Comparison of ENCODE assay signal across 10 mouse cellular contexts in genomic region chr3:53258657-53259158, GRCm38 (mm10).
A peak's percentile ranks its signal among the peaks of the same experiment; 100 is the strongest.
DNase-seq lines count a peak whose midpoint lies in the region; ATAC-seq and TF ChIP-seq lines count a peak whose summit lies in the region.
"Had no signal": no experiment of that assay in that cellular context is flagged by ENCODE, and none has a peak within 500 bp of the region (broad histone marks: within the 10 kb centered on the region; RNA-seq: fewer than 3 reads in every experiment).

No protein-coding gene starts in this region.

- ATAC-seq in heart, postnatal 0 days (ENCODE audit: insufficient read depth, low read depth): 0 out of 2 replicates have a peak, but pooled peaks have one; percentile 8
- ATAC-seq in limb, embryonic 13.5 days (ENCODE audit: low FRiP score, low read depth): peak; percentile 48
- ATAC-seq in erythroblast, adult 5-6 weeks (replicated peaks; ENCODE audit: low FRiP score, poor library complexity, severe bottlenecking): no peak
- ATAC-seq: midbrain, embryonic 16.5 days had no signal

- 41% methylated on average over 7 of the region's 7 CpGs for WGBS in heart, postnatal 0 days
- WGBS in limb, embryonic 13.5 days: 28% methylated on average over 7 of the region's 7 CpGs

- no peaks in the 10 kb centered on the region for H3K27me3 ChIP-seq in heart, postnatal 0 days (ENCODE audit: control insufficient read depth, insufficient read depth, low read length)
- H3K27me3 ChIP-seq in limb, embryonic 13.5 days: peaks cover 3% of the 10 kb centered on the region; the same call in 1 of the 2 replicates

- H3K9me3 ChIP-seq in heart, postnatal 0 days (replicated peaks; ENCODE audit: control insufficient read depth, low read length): no peaks in the 10 kb centered on the region
- no peaks in the 10 kb centered on the region for H3K9me3 ChIP-seq in limb, embryonic 13.5 days

- TF ChIP-seq CTCF in heart, postnatal 0 days (IDR thresholded peaks at IDR 0.05; ENCODE audit: low read depth): no peak

- no peak for DNase-seq in heart, postnatal 0 days (ENCODE audit: low spot score)
- no peak for DNase-seq in heart, adult 11 months
- peak; percentile 22 for DNase-seq in thymus, postnatal 4 days
- no peak for DNase-seq in thymus, postnatal 36 days
- DNase-seq in urinary bladder, adult 18-20 months (ENCODE audit: low spot score in 2 of 2): no peak
- no peak for DNase-seq in cerebellum, postnatal 4 days (ENCODE audit: low spot score in 2 of 2)
- DNase-seq: cerebellum, postnatal 10 days had no signal

- no peak overlapping the region for H3K9ac ChIP-seq in heart, postnatal 0 days (replicated peaks; ENCODE audit: low read depth, low read length)
- H3K9ac ChIP-seq in limb, embryonic 13.5 days: no peak overlapping the region

- peak overlapping the region; percentile 11; the same call in 1 of the 2 replicates for H3K27ac ChIP-seq in heart, postnatal 0 days (ENCODE audit: low read depth)
- H3K27ac ChIP-seq in limb, embryonic 13.5 days: peak overlapping the region; percentile 67

- H3K4me2 ChIP-seq in heart, postnatal 0 days (ENCODE audit: low read depth, low read length): no peak overlapping the region
- H3K4me2 ChIP-seq in limb, embryonic 13.5 days (replicated peaks): peak overlapping the region; percentile 34

- no peak for TF ChIP-seq EP300 in heart, postnatal 0 days (IDR thresholded peaks at IDR 0.05; ENCODE audit: low read depth)

- no peak overlapping the region for H3K4me3 ChIP-seq in heart, postnatal 0 days (ENCODE audit: low read depth, low read length)
- no peak overlapping the region for H3K4me3 ChIP-seq in limb, embryonic 13.5 days

- H3K4me1 ChIP-seq in heart, postnatal 0 days (ENCODE audit: control insufficient read depth, insufficient read depth): peaks cover 4% of the 10 kb centered on the region
- H3K4me1 ChIP-seq in limb, embryonic 13.5 days: peaks cover 24% of the 10 kb centered on the region

- H3K36me3 ChIP-seq in heart, postnatal 0 days (replicated peaks; ENCODE audit: control insufficient read depth, insufficient read depth, low read length): peaks cover 9% of the 10 kb centered on the region
- peaks cover 6% of the 10 kb centered on the region; the same call in 1 of the 2 replicates for H3K36me3 ChIP-seq in limb, embryonic 13.5 days
